19 mouse cellular contexts compared by ENCODE assay signal in the genomic region with DNA sequence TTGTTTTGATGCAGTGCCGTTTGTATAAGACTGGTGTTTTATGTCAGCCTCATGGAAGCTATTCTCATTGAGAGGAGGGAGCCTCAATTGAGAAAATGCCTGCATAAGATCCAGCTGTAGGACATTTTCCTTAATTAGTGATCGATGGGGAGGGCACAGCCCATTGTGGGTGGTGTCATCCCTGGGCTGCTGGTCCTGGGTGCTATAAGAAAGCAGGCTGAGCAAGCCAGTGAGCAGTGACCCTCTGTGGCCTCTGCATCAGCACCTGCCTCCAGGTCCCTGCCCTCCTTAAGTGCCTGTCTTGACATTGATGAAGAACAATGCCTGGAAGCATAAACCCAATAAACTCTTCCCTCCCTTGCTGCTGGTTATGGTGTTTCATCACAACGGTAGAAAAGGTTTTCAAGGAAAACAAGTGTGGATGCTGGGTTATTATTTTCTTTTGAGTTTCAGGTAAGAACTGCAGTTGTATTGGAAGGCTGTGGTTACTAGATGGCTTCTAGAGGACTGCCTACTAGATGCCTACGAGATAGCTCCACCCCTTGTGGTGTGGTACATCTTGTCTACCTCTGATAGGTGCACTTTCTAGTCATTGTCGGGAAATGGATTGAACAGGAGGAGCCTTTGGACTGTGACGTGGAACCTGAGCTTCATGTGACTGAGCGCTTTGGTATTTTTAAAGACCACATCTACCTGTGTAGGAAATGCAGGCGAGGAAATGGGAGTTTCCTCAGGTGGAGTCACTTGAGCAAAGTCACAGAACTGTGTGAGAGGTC.
DNase-seq lines count a peak whose midpoint lies in the region; ATAC-seq and TF ChIP-seq lines count a peak whose summit lies in the region.
"Had no signal": no experiment of that assay in that cellular context is flagged by ENCODE, and none has a peak within 500 bp of the region (broad histone marks: within the 10 kb centered on the region; RNA-seq: fewer than 3 reads in every experiment).

No protein-coding gene starts in this region.

- no peak for DNase-seq in hindbrain, postnatal 0 days (ENCODE audit: low spot score)
- no peak for DNase-seq in right cerebral cortex, postnatal 4 days
- DNase-seq in layer of hippocampus, adult 8-10 months (ENCODE audit: low spot score in 2 of 2) = no peak
- DNase-seq: B cell, adult 2 months; cerebellum, adult 9-10 months; gastrocnemius, postnatal 14 days; heart, adult 2 months; kidney, adult 2 months; kidney, postnatal 10 days; left cerebral cortex, postnatal 4 days; retina, postnatal 1 day; thymus, adult 18-20 months had no signal

- H3K27me3 ChIP-seq in hindbrain, embryonic 15.5 days = no peaks in the 10 kb centered on the region
- no peaks in the 10 kb centered on the region for H3K27me3 ChIP-seq in hindbrain, postnatal 0 days (ENCODE audit: insufficient read depth, low read length)
- no peaks in the 10 kb centered on the region for H3K27me3 ChIP-seq in liver, embryonic 12.5 days (replicated peaks)
- no peaks in the 10 kb centered on the region for H3K27me3 ChIP-seq in small intestine, adult 2 months (ENCODE audit: control insufficient read depth, insufficient read depth, low read length)
- H3K27me3 ChIP-seq: forebrain, embryonic 15.5 days; hindbrain, embryonic 13.5 days had no signal

- 87% methylated on average over 8 of the region's 8 CpGs for WGBS in hindbrain, embryonic 15.5 days
- WGBS in hindbrain, postnatal 0 days = 89% methylated on average over 8 of the region's 8 CpGs
- WGBS in liver, embryonic 12.5 days (ENCODE audit: insufficient replicate concordance) = 54% methylated on average over 8 of the region's 8 CpGs
- WGBS in small intestine, adult 2 months = 67% methylated on average over 8 of the region's 8 CpGs

- H3K9me3 ChIP-seq in hindbrain, embryonic 15.5 days = no peaks in the 10 kb centered on the region
- H3K9me3 ChIP-seq in hindbrain, postnatal 0 days (ENCODE audit: low read length) = no peaks in the 10 kb centered on the region
- no peaks in the 10 kb centered on the region for H3K9me3 ChIP-seq in liver, embryonic 12.5 days (replicated peaks)
- H3K9me3 ChIP-seq: forebrain, embryonic 15.5 days; hindbrain, embryonic 13.5 days; midbrain, embryonic 10.5 days had no signal

- peaks cover 18% of the 10 kb centered on the region for H3K4me1 ChIP-seq in hindbrain, embryonic 15.5 days (replicated peaks)
- H3K4me1 ChIP-seq in hindbrain, postnatal 0 days (ENCODE audit: insufficient read depth, low read length) = peaks cover 11% of the 10 kb centered on the region
- peaks cover 88% of the 10 kb centered on the region for H3K4me1 ChIP-seq in liver, embryonic 12.5 days
- peaks cover 39% of the 10 kb centered on the region for H3K4me1 ChIP-seq in small intestine, adult 2 months (ENCODE audit: control insufficient read depth, insufficient read depth, insufficient read length, low read length)

- no peak overlapping the region for H3K4me3 ChIP-seq in hindbrain, embryonic 15.5 days
- no peak overlapping the region for H3K4me3 ChIP-seq in hindbrain, postnatal 0 days (ENCODE audit: low read length)
- H3K4me3 ChIP-seq in liver, embryonic 12.5 days = 0 out of 2 replicates have a peak overlapping the region, but pooled peaks have one; percentile 2
- H3K4me3 ChIP-seq in small intestine, adult 2 months (ENCODE audit: low read depth, low read length) = no peak overlapping the region
- H3K4me3 ChIP-seq: forebrain, embryonic 15.5 days; heart, adult 2 months; hindbrain, embryonic 13.5 days; midbrain, embryonic 10.5 days had no signal

- ATAC-seq in hindbrain, embryonic 15.5 days (ENCODE audit: low FRiP score, low read depth) = no peak
- no peak for ATAC-seq in hindbrain, postnatal 0 days
- peak; percentile 50 for ATAC-seq in erythroblast, adult 5-6 weeks (replicated peaks; ENCODE audit: low FRiP score, poor library complexity, severe bottlenecking)
- peak; percentile 45 for ATAC-seq in liver, embryonic 12.5 days
- ATAC-seq: forebrain, embryonic 15.5 days had no signal

- TF ChIP-seq CTCF in hindbrain, postnatal 0 days (IDR thresholded peaks at IDR 0.05; ENCODE audit: low read depth) = no peak
- TF ChIP-seq CTCF in small intestine, adult 2 months (IDR thresholded peaks at IDR 0.05; ENCODE audit: extremely low read depth, insufficient read length, insufficient replicate concordance, low read depth, low read length) = no peak

- no peak overlapping the region for H3K4me2 ChIP-seq in hindbrain, embryonic 15.5 days
- H3K4me2 ChIP-seq in hindbrain, postnatal 0 days (ENCODE audit: low read depth, low read length) = no peak overlapping the region
- peak overlapping the region; percentile 50 for H3K4me2 ChIP-seq in liver, embryonic 12.5 days
- H3K4me2 ChIP-seq: forebrain, embryonic 15.5 days; hindbrain, embryonic 13.5 days had no signal

- no peak for TF ChIP-seq POLR2A in small intestine, adult 2 months (IDR thresholded peaks at IDR 0.05; ENCODE audit: low read depth, low read length)

- H3K27ac ChIP-seq in hindbrain, embryonic 15.5 days (replicated peaks) = peak overlapping the region; percentile 25; the same call in 1 of the 2 replicates
- no peak overlapping the region for H3K27ac ChIP-seq in hindbrain, postnatal 0 days
- H3K27ac ChIP-seq in liver, embryonic 12.5 days = peak overlapping the region; percentile 95
- H3K27ac ChIP-seq in small intestine, adult 2 months (ENCODE audit: insufficient read depth, low read depth, low read length) = peak overlapping the region; percentile 71
- H3K27ac ChIP-seq: forebrain, embryonic 15.5 days; heart, adult 2 months; midbrain, embryonic 10.5 days had no signal

- peaks cover 10% of the 10 kb centered on the region for H3K36me3 ChIP-seq in hindbrain, embryonic 15.5 days
- H3K36me3 ChIP-seq in hindbrain, postnatal 0 days (ENCODE audit: insufficient read depth, low read length) = 0 out of 2 replicates have a peak, but pooled peaks cover 4% of the 10 kb centered on the region
- H3K36me3 ChIP-seq in liver, embryonic 12.5 days = no peaks in the 10 kb centered on the region
- no peaks in the 10 kb centered on the region for H3K36me3 ChIP-seq in small intestine, adult 2 months (ENCODE audit: control insufficient read depth, insufficient read depth, low read length)

- no peak overlapping the region for H3K9ac ChIP-seq in hindbrain, embryonic 15.5 days
- no peak overlapping the region for H3K9ac ChIP-seq in hindbrain, postnatal 0 days (replicated peaks; ENCODE audit: low read length)
- H3K9ac ChIP-seq in liver, embryonic 12.5 days = peak overlapping the region; percentile 68
- H3K9ac ChIP-seq: forebrain, embryonic 15.5 days; hindbrain, embryonic 13.5 days had no signal

Comparison
In these comparisons a context has a peak if more than half of its experiments do, and no peak if none do; other contexts are left out.
1. ATAC-seq: peak in erythroblast, adult 5-6 weeks (single experiment) and liver, embryonic 12.5 days (single experiment); none in hindbrain, embryonic 15.5 days (single experiment) and hindbrain, postnatal 0 days (single experiment).